Mouse (Mus musculus) megakaryocyte-erythroid progenitor cell, adult 5-6 weeks (primary cell): ENCODE data around the gene Zbtb9. TPM values are rescaled to one million over a fixed set of nuclear protein-coding genes. Genes with fewer than 3 reads are reported as not detected.

Experiments
- ATAC-seq: replicated peaks from 2 replicates; pipeline ENCODE4 v1.8.0; 2016; ENCODE audit warnings: mild to moderate bottlenecking, inconsistent platforms; ENCODE audit not compliant: severe bottlenecking, poor library complexity, low FRiP score, low TSS enrichment
- total RNA-seq, 2 experiments: library from RNA; stranded (forward) in 1 of 2; stranded (reverse) in 1 of 2; fragments of 200-1000, 215-1000 nt in 1 of 2; fragments of >200 nt in 1 of 2; fragmentation: Nextera tagmentation in 1 of 2; gene quantifications; 2 replicates each; pipeline ENCODE4 v1.2.3; 2014 to 2017

The Zbtb9 gene
- total RNA-seq, 2 experiments from 2014 or later: 5.5 to 18.3 TPM

- ATAC-seq: no peak
Observed at GRCm38 (mm10) chr17:26945824-26946495, 27.0 kb upstream of the Zbtb9 start.

GRCm38 (mm10) chr17:26946567-26946966 lies 26.4 kb upstream of the Zbtb9 start:
- ATAC-seq: 0 out of 2 replicates have a peak, but pooled peaks have one; percentile 28

GRCm38 (mm10) chr17:26947231-26948100 lies 25.5 kb upstream of the Zbtb9 start:
- no peak for ATAC-seq

- ATAC-seq: no peak
Observed at GRCm38 (mm10) chr17:26948316-26949050, 24.5 kb upstream of the Zbtb9 start.

GRCm38 (mm10) chr17:26949051-26949577 lies 23.9 kb upstream of the Zbtb9 start:
- ATAC-seq: peak; percentile 53

DNA sequence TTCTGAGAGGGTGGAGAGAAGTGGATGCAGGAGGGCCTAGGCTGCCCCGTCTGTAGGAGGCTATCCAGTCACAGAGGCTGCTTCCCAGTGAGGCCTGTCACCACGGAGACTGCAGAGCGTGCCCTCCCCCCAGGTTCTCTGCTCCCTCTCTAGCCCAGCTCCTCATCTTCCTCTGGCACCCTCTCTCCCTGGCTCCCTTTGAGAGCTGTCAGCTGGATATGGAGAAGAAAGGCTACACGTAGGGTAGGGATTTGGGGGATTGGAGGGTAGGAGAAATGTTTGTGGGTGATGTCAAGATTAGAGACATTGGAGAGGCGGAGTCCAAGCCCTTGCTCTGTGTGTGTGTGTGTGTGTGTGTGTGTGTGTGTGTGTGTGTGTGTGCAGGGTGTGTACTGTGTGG lies 23.1 kb upstream of the Zbtb9 start:
- ATAC-seq: no peak

DNA sequence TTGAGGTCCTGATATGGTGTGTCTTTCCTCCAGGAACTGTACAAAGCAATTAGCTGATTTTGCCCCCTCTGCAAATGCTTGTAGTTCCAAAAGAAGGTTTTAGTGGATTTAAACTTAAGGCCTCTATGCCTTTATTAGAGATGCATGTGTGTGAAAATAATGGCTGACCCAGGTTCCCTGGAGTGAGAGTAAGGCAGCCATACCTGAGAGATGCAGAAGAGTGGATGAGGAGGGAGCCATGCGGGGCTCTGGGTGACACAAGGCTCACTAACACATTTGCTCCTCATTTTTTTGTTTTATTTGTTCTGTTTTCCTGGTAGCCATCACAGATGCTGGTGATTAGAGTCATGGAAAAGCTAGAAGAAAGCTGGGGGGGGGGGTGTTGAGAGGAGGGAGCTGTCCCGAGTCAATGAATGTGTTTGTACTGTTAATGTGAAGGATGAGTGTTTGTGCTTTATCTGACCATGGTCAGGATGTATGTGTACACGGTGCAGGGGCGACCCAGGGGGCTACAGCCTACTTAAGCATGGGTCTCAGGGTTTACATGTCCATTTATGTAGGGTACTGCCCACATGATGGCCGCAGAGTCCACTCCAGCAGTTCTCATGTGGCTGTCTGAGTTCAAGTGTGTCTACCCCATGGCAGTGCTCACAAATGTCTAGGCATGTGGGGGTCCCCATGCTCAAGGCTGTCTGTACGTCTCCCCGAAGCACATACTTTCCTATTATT lies 22.2 kb upstream of the Zbtb9 start:
- no peak for ATAC-seq

DNA sequence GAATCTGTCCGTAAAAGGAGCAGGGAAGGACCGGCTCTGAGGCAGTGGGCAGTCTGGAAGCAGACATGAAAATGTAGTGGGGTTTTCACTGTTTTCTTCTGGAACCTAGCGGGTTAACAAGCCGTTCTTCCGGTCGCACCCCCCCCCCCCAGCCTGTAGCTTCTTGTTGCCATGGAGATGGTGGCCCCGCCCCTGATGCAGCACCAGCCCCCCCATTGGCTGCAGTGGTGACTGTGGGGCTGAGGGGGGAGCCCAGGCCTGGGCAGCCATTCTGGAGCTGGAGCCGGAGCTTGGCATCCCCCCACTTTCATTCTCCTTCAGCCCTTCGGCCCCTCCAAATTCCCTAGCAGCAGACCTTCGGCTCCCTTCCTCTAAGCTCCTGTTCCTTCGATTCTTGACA lies 21.6 kb upstream of the Zbtb9 start:
- no peak for ATAC-seq

DNA sequence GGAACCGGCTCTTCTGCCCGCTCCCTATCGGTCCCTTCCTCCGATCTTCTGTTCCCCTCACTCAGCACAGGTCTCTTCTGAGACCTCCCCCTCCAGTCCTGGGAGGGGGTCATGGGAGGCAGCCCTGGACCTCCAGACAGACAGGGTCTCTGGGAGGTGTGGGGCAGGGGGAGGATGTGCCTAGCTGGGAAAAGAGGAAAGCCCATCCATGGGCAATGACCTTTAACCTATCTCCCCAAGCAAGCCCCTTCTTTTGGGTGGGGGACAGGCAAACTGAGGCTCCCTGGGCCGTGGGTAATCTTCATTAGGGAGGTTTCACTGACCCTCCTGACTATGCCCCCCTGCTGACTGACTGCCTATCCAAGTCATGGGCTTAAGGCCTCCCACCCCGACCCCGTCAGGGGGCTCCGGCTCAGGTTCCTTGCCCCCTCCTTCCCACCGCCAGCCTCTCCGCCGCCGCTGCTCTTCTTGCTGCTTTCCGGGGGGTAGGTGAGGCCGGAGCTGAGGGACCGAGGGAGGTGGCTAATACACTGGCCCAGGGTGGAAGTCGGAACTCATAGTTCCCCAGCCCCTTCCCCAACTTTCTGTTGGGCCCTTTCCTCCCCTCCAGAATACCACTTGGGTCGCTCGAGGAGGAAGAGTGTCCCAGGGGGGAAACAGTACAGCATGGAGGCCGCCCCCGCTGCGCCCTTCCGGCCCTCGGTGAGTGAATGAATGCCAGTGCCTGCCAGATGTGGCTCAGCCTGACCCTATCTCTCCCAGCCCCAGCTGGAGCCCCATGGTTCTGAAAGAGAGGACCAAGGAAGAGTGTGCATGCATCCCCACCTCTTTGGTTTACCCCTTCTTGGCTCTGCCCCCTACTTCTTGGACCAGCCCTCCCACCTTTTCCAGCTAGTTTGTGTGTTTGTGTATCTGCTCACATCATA lies 20.8 kb upstream of the Zbtb9 start:
- no peak for ATAC-seq

DNA sequence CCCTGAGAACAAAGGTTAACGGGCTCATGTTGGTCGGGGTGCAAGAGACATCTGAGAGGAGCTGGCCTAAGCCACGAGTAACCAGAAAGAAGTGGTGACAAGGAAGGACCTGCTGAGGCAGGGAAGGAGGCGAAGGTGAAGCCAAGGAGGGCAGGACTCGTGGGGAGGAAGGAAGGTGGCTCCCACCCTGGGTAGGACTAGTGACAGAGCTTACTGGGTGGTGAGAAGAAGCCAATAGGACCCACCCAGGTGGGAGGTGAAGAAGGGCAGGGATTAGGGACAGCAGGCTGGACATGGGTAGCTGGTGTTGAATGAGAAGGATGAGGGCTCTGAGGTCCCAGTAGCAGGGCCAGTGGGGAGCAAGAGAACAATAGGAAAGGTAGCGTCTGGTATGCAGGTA lies 19.8 kb upstream of the Zbtb9 start:
- ATAC-seq: no peak

DNA sequence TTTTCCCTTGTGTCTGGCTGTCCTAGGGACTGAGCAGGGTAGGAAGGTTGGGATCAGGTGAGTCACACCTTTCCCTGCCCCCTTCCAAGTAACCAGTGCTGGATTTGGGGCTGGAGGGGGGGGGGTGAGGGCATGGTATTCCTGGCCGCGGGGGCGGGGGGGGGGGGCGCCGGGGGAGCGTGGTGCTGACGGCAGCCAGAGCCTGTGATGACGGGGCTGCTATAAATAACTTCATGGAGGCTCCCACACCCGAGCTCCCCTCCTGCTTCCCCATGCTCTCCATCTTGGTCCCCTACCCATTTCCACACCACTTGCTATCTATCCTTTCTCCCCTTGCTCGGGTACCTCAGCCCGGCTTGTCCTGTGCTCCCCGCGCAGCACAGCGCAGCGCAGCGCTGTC lies 19.2 kb upstream of the Zbtb9 start:
- ATAC-seq: no peak

GRCm38 (mm10) chr17:26956309-26956708 lies 16.7 kb upstream of the Zbtb9 start:
- ATAC-seq: no peak

DNA sequence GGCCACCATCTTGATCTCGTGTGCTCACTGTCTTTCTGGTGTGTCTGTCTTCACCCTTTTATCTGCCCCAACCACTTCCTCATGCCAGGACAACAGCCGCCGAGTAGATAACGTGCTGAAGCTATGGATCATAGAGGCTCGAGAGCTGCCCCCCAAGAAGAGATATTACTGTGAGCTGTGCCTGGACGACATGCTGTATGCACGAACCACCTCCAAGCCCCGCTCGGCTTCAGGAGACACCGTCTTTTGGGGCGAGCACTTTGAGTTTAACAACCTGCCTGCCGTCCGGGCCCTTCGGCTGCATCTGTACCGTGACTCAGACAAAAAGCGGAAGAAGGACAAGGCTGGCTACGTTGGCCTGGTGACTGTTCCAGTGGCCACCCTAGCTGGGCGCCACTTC lies 16.1 kb upstream of the Zbtb9 start:
- peak; percentile 81 for ATAC-seq

GRCm38 (mm10) chr17:26957872-26958271 lies 15.1 kb upstream of the Zbtb9 start:
- no peak for ATAC-seq

DNA sequence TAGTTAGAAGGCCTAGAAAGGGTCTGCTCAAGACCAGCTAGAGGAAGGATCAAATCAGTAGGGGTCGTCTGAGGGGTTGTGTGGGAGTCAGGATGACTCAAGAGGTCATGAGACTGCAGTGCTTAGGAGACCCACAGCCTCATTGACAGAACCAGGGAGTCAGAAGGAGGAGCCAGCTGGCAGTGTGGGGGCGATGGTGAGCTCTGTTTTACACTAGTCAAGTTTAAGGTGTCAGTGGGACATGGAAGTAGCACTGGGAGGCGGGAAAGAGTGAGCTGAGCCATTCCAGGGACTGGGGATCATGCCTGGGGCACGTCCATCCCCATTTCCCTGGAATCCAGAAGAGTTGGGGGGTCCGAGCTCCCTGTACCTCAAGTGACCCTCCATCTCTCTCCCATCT lies 14.1 kb upstream of the Zbtb9 start:
- no peak for ATAC-seq

DNA sequence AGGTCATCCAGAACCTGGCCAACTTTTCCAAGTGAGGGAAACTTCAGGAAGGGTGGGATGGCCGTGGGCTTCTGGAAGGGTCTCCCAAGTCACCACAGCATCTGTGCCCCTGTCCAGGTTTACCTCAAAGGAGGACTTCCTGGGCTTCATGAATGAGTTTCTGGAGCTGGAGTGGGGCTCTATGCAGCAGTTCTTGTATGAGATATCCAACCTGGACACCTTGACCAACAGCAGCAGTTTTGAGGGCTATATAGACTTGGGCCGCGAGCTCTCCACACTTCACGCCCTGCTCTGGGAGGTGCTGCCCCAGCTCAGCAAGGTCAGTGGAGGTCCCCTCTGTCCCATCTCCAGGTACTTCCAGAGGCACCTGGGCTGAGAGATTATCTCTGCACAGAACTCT lies 13.2 kb upstream of the Zbtb9 start:
- ATAC-seq: no peak

DNA sequence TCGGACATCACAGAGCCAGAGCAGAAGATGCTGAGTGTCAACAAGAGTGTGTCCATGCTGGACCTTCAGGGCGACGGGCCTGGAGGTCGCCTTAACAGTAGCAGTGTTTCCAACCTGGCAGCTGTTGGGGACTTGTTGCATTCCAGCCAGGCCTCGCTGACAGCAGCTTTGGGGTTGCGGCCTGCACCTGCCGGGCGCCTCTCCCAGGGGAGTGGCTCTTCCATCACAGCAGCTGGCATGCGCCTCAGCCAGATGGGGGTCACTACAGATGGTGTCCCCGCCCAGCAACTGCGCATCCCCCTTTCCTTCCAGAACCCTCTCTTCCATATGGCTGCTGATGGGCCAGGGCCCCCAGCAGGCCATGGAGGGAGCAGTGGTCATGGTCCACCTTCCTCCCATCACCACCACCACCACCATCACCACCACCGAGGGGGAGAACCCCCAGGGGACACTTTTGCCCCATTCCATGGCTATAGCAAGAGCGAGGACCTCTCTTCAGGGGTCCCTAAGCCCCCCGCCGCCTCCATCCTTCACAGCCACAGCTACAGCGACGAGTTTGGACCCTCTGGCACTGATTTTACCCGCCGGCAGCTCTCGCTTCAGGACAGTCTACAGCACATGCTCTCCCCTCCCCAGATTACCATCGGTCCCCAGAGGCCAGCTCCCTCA lies 11.3 kb upstream of the Zbtb9 start:
- ATAC-seq: no peak

- no peak for ATAC-seq
Observed at GRCm38 (mm10) chr17:26966993-26967392, 6.0 kb upstream of the Zbtb9 start.
